Mouse (Mus musculus) cortical plate, adult 2 months (tissue): ENCODE data around the gene Kctd11.

Experiments
- CTCF ChIP-seq: fragments of 200-500 bp; IDR thresholded peaks from 2 replicates; pipeline ENCODE4 v1.5.1; 2011; ENCODE audit warnings: mild to moderate bottlenecking, control low read depth, low read length; ENCODE audit not compliant: insufficient read depth; ENCODE audit errors: extremely low read depth
- POLR2A ChIP-seq: fragments of 200-500 bp; IDR thresholded peaks from 2 replicates; pipeline ENCODE4 v1.6.1; 2011; ENCODE audit warnings: mild to moderate bottlenecking, low read length, control low read depth; ENCODE audit not compliant: insufficient read depth; ENCODE audit errors: extremely low read depth

DNA sequence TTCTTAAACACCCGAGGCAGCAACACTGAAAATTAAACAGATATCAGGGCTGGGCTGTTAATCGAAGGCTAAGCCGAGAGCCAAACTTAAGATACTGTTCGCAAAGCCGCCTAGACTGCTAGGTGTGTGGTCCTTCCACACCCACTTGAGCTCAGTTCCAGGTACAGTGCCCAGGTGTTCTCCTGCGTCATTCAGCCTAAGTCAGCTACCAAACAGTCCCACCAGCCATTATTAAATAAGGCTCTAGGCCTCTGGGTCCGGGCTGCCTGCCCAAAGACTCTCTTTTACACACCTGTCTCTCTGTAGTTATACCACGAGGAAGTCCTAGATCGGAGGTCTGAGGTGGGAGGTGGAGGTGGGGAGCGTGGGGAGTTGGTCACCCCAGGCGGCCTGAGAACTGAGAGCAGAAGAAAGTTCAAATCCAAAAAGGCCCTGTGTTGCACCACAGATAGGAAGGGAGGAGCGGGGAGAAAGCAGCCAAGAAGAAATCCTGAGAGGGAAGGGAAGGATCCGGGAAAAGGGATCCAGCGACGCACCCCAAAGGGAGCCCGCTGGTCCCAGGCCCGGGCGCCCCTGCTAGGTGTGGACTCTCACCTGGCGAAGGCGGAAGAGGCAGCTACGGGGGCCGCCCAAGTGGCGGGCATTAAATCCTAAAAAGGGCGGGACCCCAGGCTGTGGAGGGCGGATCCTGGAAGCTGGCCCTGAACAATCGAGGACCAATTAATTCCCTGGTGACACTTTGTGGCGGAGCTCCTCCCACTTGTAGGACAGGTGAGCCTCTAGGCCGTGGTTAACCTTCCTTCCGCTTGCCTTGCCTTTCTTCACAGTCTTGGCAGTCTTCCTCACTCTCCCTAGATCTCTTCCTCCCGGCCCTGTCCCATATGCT is 22.9 kb downstream of the Kctd11 start, which contains the start of gene Tnk1:
- no peak for TF ChIP-seq CTCF
- TF ChIP-seq POLR2A: no peak
